Mouse (Mus musculus) 3134 (cell line): ENCODE measurements around the gene Agtrap.
"Not testable (repeated sequence)": the region's sequence is repeated elsewhere in the genome, so short reads cannot be mapped to it uniquely, and the experiment has no call there.

Experiments
- DNase-seq: peaks from one replicate; pipeline ENCODE4 v3.0.0-alpha.2; 2011; ENCODE audit warnings: low spot score; ENCODE audit not compliant: insufficient read length; ENCODE audit errors: extremely low read depth

The Agtrap gene

GRCm38 (mm10) chr4:148087907-148088527, at the start of gene Agtrap:
TSS of gene Agtrap (minus strand) at chr4:148088031.
- DNase-seq = peak; percentile 92

GRCm38 (mm10) chr4:148137503-148137902, 49.7 kb upstream of the Agtrap start:
- DNase-seq = no peak

GRCm38 (mm10) chr4:148134988-148135387, 47.2 kb upstream of the Agtrap start:
- DNase-seq = no peak

GRCm38 (mm10) chr4:148131497-148132081, 43.8 kb upstream of the Agtrap start:
- no peak for DNase-seq

- DNase-seq = no peak
These were observed 43.0 kb upstream of the Agtrap start, which contains the start of gene Draxin for GRCm38 (mm10) chr4:148130561-148131413. TSS of gene Draxin (minus strand) at chr4:148130698.

- no peak for DNase-seq
These were observed 42.3 kb upstream of the Agtrap start, which contains the start of gene Mad2l2 for GRCm38 (mm10) chr4:148130133-148130532. TSS of gene Mad2l2 (plus strand) at chr4:148130384.

GRCm38 (mm10) chr4:148128672-148129071, 40.8 kb upstream of the Agtrap start:
- no peak for DNase-seq

- DNase-seq = no peak
These were observed 40.4 kb upstream of the Agtrap start for GRCm38 (mm10) chr4:148128241-148128640.

GRCm38 (mm10) chr4:148122694-148123066, 34.8 kb upstream of the Agtrap start:
- no peak for DNase-seq

- DNase-seq = no peak
These were observed 34.3 kb upstream of the Agtrap start for GRCm38 (mm10) chr4:148121982-148122693.

GRCm38 (mm10) chr4:148121362-148121761, 33.5 kb upstream of the Agtrap start:
- no peak for DNase-seq

- no peak for DNase-seq
These were observed 32.7 kb upstream of the Agtrap start for GRCm38 (mm10) chr4:148120555-148120954.

- not testable (repeated sequence) for DNase-seq
These were observed 31.7 kb upstream of the Agtrap start for GRCm38 (mm10) chr4:148119578-148119977.

GRCm38 (mm10) chr4:148117392-148117791, 29.6 kb upstream of the Agtrap start:
- no peak for DNase-seq

- DNase-seq = no peak
These were observed 28.8 kb upstream of the Agtrap start for GRCm38 (mm10) chr4:148116657-148117056.

GRCm38 (mm10) chr4:148115467-148115866, 27.6 kb upstream of the Agtrap start:
- peak; percentile 56 for DNase-seq

GRCm38 (mm10) chr4:148114758-148115391, 27.0 kb upstream of the Agtrap start:
- peak; percentile 69 for DNase-seq

- no peak for DNase-seq
These were observed 24.7 kb upstream of the Agtrap start for GRCm38 (mm10) chr4:148112519-148112918.

- DNase-seq = no peak
These were observed 21.4 kb upstream of the Agtrap start for GRCm38 (mm10) chr4:148109215-148109614.

GRCm38 (mm10) chr4:148108565-148109100, 20.8 kb upstream of the Agtrap start:
- DNase-seq = no peak
